Mouse (Mus musculus) MEL-GATA-1-ER (cell line): ENCODE data around the gene B4galnt3.
A peak's percentile ranks its signal among the peaks of the same experiment; 100 is the strongest.

Source experiments
- DNase-seq: peaks from one replicate; pipeline ENCODE4 v3.0.0-alpha.2; 2012; ENCODE audit warnings: low read depth; ENCODE audit errors: extremely low read depth

The B4galnt3 gene

DNA sequence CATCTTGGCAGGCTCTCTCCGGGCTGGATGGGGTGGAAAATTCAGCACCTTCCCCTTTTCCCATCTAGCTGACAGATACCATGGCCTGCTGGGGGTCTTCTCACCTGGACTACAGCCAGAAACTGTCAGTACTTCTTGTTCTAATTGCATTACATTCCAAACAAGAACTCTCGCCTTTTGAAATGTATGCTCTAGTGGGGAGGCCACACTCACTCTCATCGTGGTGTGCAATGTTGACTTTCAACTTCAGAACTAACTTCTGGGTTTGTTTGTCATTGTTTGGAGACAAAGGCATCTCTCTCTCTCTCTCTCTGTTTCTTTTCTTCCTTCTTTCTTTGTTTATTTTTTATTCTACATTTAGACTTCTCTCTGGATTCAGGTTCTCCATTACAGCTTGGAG lies 107.8 kb downstream of the B4galnt3 start:
- no peak for DNase-seq

GRCm38 (mm10) chr6:120185756-120186155 lies 108.6 kb downstream of the B4galnt3 start:
- DNase-seq, result no peak

GRCm38 (mm10) chr6:120185012-120185730 lies 109.2 kb downstream of the B4galnt3 start:
- no peak for DNase-seq

GRCm38 (mm10) chr6:120183771-120184170 lies 110.6 kb downstream of the B4galnt3 start:
- no peak for DNase-seq

DNA sequence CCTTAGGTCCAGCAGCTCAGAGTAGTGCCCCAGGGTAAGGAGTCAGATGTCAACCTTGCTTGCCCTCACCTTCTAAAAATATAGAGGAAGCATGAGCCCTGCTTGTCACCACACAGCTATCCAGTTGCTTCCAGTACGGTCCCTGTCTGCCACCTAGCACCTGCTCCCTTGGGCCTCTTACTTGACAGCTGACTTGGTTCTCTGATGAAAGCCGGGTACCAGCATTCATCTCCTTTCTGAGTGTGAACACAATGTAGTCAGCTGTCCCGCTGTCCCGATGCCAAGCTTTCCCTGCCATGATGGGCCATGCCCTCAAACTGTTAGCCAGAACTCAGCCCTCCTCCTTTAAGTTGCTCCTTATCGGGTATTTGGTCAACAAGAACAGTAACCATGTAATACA lies 112.2 kb downstream of the B4galnt3 start:
- no peak for DNase-seq

- no peak for DNase-seq
Measured at GRCm38 (mm10) chr6:120180492-120180891, 113.9 kb downstream of the B4galnt3 start.

DNA sequence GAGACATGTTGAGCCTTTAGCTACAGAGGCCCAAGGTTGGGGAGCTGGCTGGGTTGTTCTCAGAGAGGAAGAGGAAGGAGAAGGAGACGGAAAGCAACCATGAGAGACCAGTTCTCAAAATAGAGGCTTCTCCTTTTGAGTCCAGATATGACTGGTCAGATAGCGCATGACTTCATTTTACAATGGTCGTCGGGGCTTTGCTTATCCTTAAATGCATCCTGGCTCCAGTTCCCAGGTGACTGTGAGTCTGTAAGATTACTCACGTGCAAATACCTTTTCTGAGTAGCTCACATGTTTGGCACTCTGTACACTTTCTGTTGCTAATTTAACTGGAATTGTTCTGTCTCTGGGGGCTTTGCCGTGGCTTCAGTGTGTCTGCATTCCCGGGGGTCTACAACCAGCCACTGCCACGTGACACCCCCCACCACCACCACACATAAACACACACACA lies 114.6 kb downstream of the B4galnt3 start:
- DNase-seq, result peak; percentile 22

- no peak for DNase-seq
Measured at GRCm38 (mm10) chr6:120179044-120179755, 115.2 kb downstream of the B4galnt3 start.

DNA sequence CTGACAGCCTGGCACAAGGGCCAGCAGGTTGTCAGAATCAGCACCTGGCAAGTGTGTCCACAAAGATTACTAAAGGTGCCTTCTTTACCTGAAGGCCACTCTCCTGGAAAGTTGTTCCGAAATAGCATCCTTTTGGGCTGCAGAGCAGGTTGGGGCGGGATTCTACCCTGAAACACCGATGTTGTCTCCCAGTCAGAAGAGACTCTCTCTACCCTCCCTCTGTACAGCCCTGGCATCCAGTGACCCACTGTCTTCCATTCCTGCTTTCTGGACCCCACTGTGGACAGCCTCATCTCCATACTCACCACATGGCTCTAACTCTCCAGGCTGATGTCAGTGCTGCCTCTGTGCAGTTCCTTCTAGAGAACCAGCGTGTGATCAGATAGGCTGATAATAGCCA lies 118.7 kb downstream of the B4galnt3 start:
- no peak for DNase-seq

DNA sequence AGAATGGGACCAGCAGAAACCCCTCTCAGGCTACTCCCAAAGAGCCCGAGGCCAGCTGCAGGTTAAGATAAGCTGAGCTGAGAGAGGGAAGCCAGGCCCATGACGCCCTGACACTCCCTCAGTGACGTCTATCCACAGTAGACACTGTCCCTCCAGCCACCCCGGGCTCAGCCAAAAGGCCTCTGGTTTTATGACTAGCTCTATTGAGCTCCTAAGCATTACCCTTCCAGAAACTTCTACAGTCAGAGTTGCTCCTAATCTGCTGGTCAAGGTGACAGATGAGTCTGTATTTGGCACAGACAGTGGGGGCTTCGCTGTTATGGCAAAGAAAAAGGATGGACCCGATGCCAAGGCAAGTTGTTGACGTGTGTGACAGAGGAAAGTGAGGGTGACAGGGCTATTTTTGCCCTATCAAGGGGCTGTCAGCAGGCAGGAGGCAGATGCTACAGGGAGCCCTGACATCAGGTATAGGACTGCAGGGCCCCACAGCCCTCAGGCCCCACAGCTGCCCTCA lies 119.7 kb downstream of the B4galnt3 start:
- peak; percentile 73 for DNase-seq

DNA sequence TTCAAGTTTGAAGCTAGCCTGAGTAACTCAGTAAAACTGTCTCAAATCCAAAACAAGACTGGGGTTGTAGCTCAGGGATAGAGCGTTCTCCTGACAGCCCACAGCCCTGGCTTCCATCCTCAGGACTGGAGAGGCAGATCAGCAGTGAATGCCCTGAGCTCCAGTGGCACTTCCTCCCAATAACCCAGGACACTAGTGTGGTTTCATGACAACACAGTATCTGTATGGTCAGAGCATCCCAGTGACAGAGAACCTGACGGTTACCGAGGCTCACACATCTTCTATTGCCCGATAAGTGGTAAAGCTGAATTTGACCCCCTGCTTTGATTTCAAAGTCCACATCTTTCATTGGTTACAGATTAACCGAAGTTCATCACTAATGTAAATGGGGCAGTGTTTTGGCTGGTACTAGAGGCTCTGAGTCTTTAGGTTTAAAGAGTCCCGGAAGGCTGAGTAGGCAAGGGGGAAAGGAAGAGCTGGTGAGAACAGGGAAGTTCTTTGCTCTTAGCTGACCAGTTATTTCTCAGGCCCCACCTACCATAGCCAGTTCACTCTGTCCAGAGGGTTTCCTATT lies 120.2 kb downstream of the B4galnt3 start:
- no peak for DNase-seq

DNA sequence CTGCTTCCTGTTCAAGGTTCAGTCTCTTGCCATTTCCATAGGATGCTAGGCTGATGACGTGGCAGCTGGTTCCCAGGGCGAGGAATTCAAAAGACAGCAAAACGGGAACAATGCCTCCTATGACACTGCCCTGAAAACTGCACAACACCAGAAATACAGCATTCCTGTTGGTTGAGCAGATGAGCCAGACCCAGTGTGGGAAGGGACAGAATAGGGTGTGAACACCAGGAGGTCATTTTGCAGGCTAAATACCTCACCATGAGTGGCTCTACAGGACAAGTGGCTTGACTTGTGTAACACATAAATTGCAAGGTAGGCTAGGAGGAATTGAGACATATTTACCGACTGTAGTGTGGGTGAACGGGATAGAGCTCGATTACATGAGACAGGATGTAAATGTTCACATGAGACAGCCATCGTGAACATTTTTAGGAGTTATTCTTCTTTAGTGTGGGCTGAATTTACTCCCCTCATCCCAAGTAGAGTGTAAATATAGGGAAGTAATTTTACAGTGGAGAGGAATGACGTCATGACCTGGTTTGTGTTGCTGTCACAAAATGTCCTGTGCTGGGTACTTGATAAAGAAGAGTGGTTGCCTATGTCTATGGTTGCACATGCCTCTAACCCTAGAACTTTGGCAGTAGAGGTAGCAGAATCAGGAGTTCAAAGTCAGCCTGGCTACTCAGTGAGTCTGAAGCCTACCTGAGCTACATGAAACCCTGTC lies 121.9 kb downstream of the B4galnt3 start:
- DNase-seq, result no peak

DNA sequence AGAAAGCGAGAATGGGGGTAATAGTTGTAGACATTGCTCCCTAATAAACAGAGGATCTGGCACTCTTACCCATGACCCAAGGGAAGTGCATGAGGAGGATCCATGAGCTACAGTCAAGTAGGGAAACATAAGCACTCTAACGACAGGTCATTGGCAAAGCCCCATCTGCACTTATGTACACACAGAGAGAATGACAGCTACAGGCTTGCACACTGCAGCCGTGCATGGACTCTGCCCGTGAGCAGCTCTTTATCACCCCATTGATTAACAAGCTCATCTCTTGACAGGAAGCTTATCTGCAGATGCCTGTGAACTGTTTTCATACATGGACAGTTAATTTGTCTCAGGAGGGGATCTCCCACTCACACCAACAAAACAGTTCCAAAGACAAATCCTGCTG lies 126.8 kb downstream of the B4galnt3 start:
- no peak for DNase-seq

GRCm38 (mm10) chr6:120164765-120165164 lies 129.6 kb downstream of the B4galnt3 start:
- DNase-seq, result no peak

- no peak for DNase-seq
Measured at GRCm38 (mm10) chr6:120162928-120163327, 131.4 kb downstream of the B4galnt3 start.

DNA sequence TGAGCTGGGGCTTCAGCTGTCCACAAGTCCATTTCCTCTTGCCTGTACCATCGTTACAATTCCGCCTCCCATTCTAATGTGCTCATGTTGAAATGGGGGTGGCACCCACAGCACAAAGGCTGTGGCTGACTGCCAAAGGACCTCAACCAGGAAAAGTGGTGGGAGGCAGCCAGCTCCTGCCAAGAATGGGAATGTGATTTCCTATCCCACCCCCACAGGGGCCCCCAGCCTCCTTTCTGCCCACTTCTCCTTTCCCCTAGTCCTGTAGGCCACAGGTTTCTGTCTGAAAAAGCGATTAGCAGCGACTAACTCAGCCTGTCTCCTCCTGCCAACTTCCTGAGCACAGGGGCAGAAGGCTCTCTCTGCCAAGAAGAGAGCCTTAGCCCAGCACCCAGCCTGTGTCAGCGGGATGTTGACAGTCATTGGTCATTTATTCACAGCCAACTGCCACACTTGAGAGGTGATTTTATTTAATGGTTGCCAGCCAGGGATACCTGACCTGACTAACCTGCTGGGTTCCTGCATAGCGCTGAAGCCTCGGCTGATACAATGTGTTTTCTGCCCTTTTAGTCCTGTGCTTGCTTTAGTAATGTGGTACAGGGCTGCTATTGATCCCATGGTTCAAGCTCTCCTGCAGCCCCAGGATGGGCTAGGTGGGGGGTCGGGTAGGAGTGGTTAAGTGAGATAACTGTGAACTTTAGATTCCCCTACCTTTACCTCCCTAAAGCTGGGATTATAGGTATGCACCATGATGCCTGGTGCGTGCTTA lies 135.0 kb downstream of the B4galnt3 start:
- peak; percentile 49 for DNase-seq

GRCm38 (mm10) chr6:120157479-120157878 lies 136.9 kb downstream of the B4galnt3 start:
- no peak for DNase-seq

GRCm38 (mm10) chr6:120155510-120155909 lies 138.8 kb downstream of the B4galnt3 start:
- DNase-seq, result peak; percentile 65

GRCm38 (mm10) chr6:120154526-120155309 lies 139.6 kb downstream of the B4galnt3 start:
- DNase-seq, result no peak
